Mouse (Mus musculus) fibroblast of lung, adult 2 months (primary cell): ENCODE results near the gene Gm20458.
A peak's percentile ranks its signal among the peaks of the same experiment; 100 is the strongest.

ENCODE experiments used
- DNase-seq: peaks from one replicate; pipeline ENCODE4 v3.0.0-alpha.2; 2011; ENCODE audit warnings: low read depth

The Gm20458 gene

DNA sequence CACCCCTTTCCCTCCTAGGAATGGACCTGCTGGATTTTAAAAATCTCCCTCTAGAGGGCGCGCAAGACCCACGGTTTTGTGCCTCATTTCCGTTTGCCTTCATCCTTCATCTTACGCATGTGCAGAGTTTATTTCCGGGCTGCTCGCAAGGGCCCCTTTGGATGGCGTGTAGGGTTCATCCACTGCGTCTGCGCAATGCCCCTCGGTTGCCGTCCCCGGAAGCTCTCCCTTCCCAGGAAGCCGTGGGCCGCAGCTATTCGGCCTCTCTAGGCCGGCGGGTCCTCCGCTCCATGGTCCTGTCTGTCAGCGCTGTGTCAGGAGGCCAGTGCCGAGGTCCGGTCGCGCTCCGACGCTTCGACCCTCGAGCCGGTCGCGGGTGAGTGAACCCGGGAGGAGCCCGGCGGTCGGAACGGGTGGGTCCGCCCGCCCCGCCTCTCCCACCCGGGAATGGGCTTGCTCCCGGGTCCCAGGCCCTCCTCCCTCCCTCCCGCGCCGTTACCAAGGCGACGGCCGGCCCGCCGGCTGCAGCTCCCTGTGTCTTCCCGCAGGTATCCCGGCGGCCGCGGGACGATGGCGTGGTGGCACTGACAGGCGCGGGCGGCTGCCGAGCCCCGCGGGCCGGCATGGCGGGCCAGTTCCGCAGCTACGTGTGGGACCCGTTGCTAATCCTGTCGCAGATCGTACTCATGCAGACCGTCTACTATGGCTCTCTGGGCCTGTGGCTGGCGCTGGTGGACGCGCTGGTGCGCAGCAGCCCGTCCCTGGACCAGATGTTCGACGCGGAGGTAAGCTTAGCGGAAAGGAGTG, at the start of gene Gm20458:
Gene Gm20458 (plus strand): TSS at position 223 of the 807 bp plus-strand sequence.
- DNase-seq, result peak; percentile 92

DNA sequence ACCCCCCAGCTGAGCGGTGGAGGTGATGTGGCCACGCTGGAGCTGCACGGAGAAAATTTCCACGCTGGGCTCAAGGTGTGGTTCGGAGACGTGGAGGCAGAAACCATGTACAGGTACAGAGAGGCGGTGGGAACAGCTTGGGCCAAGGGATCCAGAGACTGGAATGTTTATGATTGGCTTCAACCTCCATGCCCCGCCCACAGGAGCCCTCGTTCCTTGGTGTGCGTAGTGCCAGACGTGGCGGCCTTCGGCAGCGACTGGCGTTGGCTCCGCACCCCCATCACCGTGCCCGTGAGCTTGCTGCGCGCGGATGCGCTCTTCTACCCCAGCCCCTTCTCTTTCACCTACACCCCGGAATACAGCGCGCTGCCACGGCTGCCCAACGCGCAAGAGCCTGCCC, 46.6 kb upstream of the Gm20458 start:
- DNase-seq, result no peak

DNA sequence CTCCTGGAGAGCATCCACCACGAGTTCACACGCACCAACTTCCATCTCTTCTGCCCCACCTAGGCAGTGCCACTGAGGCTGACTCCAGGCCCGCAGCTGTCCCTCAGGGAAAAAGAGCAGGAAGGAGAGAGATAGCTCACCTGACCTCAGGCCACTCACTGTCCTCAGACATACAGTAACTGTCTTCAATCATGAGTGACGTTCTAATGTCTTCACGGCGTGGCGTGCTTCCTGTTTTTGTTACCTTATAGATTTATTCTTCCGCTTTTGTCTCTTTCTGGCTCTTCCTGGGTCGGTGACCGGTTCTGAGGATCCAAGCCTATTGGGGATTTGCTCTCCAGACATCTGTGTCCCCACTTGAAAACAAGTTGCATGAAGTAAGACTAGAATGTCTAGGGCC, 46.2 kb upstream of the Gm20458 start:
- DNase-seq, result no peak

DNA sequence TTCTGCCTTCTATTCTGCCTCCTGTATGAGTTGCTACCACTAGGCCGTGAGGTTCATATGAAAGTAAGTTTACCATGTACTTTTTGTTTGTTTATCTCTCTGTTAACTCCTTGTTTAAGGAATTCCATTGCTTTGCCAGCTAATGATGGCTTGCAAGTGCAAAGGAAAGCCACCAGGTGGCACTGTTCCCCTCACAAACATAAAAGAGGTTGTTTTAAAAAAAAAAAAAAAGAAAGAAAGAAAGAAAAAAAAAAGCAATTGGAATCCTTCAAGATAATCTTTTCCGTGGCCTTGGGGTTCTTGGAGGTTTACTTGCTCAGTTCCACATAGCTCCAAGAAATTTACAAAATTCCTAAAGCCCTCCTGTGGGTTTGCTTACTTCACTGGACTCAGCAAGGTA, 43.6 kb upstream of the Gm20458 start:
- no peak for DNase-seq

DNA sequence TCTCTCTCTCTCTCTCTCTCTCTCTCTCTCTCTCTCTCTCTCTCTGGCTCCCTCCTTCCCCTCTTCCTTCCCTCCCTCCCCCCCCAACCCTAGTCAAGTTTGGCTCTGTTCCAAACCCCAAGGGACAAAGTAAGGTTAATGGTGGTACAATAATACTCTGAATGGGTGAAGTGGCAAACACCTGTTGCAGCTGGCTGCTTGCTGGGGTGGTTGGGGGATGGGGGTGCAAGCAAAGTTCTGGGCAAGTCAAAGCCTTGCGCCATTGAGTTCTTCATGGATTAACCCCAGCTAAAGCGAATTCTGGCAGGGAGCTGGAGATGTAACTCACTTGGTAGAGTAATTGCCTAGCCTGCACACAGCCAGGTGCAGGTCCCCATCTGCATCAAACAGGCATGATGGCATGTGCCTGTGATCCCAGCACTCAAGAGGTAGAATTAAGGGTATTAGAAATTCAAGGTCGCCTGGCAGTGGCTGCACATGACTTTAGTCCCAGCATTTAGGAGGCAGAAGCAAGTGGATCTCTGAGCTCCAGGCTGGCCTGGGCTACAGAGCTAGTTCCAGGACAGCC, 42.4 kb upstream of the Gm20458 start:
- no peak for DNase-seq

DNA sequence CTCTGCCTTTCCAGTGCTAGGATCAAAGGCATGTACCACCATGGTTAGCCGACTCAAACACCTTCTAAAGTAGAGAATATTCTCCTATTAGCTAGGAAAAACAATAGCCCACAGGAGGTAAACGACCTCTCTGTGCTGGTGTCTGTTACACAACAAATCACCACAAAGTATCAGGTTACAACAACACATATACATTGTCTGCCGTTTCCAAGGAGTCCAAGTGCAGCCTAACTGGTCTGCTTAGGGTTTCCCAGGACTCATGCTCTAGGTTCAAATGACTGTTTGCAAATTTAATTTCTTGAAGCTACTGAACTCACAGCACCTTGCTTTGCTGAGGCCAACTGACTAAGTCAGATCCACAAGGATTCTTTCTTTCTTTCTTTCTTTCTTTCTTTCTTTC, 41.3 kb upstream of the Gm20458 start:
- no peak for DNase-seq

DNA sequence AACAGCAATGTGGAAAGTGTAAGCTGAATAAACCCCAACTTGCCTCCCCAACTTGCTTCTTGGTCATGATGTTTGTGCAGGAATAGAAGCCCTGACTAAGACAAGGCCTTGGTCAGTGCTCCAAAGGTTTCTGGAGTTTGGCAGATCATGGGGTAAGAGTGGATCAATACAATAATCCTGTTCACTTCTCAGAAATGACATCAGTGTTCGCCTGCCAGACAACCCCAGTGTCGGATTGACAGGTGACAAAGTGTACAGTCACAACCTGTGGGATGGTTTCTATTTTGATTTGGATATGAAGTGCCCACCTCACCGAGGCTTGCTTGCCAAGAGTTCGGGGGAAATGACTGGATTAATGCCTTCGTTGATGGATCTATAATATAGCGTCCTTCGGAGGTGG, 39.5 kb upstream of the Gm20458 start:
- no peak for DNase-seq

DNA sequence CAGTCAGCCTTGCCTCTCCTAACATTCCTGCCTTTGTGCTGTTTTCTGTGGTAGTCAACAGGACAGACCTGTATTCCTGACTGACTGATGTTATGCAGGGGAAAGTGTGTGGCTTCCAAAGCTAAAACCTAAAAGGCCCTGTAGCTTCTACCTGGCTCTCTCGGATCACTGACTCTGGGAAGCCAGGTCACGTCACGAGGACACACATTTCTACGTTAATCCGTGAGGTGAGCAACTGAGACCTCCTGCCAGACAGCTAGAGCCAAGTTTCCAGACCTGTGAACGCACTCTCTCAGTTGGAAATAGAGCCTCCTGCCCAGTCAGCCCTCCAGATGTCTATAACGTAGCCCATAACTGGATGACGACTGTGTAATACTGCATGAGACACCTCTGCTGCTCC, 38.8 kb upstream of the Gm20458 start:
- no peak for DNase-seq

DNA sequence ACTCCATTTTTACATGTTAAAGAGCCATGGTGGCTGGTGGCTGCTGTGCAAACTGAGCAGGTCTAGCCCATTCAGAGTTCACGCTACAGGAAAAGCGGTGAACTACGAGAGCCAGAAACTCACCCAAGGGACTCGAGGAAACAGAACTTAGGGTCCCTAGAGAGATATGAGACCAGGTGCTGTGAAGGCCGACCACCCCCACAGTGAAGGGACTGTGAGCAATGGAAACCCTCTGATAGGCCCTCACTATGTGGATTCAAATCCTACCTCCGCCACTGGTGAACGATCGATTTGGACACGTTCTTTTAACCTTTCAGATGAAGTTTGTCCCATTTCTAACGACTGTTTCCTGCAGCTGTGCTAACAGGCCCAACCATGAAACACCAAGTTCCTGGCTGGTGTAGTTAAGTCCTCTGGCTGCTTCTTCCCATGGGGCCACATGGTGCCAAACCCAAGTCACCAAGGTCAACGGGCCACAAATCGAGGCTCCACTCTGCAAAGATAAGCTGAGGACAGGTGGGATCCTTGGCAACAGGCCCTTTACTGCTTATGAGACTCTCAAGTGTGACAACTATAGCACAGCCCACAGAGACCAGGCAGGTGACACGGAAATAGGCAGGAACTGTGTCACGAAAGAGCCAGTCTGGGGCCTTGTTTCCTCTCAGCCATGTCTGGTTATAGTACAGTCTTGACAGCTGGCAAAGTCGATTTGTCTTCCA, 37.9 kb upstream of the Gm20458 start:
- no peak for DNase-seq

DNA sequence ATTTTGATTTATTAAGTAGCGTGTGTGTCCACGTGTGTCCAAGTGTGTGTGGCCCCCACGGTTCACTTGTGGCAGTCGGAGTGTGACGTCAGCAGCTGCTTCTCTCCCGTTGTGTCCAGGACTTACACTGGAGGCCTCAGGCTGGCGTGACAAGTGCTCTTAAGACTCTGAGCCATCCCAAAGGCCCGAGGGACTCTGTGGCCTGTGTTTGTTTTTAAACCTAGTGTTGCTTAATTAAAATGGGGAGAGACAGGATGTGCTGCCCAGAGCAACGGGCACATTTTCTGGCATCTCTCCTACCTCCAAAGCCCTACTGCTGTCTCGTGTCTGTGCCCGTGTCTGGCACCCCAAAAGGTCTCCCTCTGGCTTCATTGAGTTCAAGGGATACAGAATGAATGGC, 37.3 kb upstream of the Gm20458 start:
- no peak for DNase-seq

DNA sequence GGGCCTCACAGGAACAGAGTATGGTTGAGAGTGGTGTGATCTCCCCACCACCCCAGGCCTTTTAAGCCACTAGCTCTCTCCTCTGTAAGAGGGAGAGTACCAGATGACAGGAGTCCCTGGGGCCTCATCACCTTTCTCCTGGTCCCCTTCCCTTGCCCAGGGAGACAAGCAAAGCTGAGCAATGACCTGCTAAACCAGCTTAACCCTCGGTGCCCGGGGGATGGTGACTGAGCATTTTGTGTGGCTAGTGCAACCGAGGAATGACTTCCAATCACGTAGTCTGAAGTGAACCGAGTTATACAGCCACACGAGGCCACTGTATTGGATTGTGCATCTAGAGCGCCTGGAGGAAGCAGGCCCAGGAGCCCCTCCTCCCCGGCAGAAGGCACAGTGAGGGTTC, 36.4 kb upstream of the Gm20458 start:
- no peak for DNase-seq

DNA sequence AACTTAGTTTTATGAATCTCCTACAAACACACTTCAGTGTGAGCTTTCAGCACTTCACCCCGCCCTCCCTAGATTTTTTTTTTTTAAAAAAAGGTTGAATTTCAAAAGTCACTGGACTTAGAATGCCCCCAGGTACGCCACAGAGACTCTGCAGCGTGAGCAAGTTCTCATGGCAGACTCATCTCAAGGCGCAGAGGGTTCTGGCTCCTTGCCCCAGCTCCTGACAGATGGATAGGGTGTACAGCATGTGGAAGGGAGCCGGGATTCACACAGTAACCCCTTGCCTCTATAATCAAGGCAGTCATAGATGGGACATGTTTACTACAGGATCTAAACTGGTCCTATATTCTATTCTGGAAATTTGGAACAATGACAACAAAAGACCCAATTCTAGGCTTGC, 35.4 kb upstream of the Gm20458 start:
- DNase-seq, result no peak

DNA sequence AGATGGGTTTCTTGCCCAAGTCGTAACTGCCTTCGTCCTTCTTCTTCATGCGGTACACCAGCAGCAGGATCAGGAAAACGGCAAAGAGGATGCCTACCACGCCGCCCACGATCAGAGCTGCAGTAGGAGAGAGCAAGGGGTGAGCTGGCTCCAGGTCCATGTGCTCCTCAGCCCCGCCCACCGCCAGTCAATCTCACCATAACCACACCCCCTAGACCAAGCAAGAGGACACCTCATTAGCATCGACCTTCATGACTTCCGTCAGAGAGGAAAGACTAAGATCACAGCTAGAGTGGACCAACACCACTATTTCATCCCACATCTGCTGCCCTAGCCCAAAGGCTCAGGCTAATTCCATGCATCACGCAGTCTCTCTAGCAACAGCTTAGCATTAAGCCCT, 34.6 kb upstream of the Gm20458 start:
- DNase-seq, result no peak

DNA sequence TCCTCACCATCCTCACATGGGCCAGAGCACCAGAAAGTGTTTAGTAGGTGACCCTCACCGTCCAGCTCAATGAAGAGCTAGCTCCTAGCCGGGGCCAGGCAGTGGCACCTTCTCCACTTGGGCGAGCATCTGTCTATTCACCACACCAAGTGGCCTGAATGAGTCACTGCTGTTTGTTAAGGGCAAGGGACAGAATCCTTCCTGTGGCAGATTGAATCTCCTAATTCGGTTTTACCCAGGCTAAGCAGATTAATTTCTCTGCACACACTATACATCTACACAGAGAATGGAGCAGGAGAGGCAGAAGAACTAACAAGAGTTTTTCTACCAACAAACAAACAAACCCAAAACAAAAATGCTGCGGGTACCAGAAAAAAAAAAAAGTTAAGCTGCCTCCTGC, 33.8 kb upstream of the Gm20458 start:
- DNase-seq, result no peak

DNA sequence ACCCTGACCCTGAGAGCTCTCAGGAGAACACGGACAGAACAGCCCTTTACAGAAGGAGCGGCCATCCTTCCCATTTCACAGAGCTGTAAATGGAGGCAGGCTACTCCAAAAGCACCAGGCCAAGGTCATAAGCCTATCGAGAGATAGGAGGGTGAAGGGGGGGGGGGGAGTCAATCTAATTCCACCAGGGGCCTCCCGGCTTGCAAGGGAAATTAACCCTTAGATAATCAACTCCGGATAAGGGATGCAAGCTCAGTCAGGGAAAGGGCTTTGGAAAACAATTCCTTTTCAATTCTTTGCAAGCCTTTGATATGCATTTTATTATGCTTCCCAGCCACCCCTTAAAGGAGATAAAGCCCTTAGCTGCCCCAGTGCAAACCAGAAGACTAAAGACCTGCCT, 32.3 kb upstream of the Gm20458 start:
- DNase-seq, result no peak

DNA sequence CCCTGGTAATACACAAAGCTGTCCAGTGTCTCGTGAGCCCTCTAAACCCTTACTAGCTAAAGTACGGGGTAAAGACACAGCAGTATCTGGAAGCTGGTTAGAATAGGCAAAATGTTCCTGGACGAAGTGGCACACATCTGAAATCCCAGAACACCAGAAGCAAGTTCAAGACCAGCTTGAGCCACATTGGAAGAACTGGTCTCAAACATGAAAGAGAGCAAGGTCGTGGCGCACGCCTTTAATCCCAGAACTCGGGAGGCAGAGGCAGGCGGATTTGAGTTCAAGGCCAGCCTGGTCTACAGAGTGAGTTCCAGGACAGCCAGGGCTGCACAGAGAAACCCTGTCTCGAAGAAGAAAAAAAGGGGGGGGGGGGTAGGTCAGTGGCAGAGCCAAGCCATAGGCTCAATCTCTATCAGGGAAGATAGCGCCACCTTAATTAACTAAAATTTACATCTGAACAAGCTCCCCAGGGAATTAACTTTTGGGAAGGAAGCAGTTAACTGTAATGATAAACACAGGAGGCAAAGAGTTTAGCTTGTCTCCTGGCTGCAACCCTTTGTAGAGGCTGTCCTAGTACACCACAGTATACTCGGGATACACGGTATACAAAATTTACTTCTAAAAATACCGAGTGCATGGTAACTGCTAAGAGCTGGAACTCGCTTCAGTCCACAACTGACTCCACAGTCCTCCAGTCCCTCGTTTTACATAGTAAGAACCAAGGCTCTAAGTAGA, 30.7 kb upstream of the Gm20458 start:
- DNase-seq, result no peak

DNA sequence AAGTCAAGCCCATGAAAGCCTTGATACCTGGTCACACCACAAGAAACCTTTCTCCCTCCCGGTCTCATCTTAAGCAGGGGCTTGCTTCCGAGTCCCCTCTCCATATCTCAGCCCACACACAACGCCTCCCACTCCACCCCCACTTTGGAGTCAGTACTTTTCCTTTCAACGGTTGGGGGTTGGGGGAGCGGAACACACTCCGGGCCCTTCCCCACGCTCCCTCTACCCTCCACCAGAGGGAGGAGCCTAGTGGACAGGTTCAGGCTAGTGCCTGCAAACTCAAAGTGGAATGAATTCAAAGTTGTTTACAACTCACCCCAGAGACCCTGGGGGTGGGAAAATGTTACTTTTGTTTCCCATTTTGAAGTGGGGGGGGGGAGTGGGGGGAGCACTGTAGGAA, 30.1 kb upstream of the Gm20458 start:
- no peak for DNase-seq

DNA sequence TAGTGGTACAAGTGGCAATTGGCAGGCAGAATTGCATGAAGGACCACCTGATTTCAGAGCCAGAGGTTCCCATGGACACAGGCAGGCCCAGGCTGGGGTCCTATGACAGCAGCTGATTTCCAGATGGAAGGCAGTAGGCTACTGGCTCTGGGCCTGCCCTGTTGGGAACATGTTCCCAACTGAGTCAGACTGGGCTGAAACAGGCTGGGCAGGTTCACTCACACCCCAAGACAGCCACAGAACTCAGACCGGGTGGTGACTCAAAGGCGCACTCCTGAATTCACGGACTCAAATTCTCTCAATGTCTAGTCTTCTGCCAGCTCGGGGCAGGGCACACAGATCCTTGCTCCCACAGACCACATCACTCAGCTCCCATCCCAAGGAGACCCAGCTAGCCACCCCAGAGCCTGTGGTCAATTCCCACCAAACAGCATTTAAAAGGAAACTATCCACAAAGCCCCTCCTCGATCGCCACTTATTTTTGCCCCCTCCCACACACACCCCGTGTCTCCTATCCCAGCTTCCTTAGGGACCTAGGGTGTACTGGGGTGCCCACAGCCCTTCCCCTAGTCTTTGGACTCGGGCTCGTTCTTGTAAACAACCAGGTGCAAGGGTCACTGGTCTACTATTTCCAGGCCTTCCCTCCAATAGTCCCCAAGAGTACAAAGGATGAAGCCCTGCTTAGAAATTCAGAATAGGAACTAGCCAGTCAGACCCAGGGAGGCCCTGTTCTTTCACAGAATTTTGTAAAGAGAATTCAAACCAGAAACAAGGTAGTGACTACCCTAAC, 28.9 kb upstream of the Gm20458 start:
- peak; percentile 96 for DNase-seq

DNA sequence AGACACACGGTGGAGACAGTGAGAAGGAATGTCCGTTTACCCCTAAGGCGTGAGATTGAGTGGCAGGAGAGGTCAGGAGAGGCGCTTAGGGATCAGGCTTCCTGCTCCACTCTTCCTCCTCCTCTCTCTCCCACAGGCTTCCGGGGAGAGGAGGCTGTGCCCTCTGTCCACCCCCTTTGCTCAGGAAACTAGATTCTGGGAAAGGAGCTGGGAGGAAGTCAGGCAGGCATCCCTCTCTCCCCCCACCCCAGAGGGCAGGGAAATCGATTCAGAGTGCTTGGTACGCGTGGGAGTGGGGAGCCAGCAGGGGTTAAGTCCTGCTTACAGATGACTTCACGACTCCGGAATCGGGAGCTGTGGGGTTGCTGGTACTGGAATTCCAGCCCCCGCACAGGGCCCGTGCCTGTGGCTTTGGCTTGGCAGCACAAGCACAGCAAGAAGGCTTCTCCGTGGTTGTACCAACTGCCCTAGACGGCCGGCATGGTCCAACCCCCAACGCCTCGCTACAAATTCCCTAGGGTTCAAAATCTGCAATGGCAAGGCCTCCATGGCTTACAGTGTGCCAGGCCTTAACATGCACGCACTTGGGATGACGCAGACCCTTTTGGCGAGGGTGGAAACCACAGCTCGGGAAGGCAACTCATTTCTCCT, 28.1 kb upstream of the Gm20458 start:
- DNase-seq, result peak; percentile 99

DNA sequence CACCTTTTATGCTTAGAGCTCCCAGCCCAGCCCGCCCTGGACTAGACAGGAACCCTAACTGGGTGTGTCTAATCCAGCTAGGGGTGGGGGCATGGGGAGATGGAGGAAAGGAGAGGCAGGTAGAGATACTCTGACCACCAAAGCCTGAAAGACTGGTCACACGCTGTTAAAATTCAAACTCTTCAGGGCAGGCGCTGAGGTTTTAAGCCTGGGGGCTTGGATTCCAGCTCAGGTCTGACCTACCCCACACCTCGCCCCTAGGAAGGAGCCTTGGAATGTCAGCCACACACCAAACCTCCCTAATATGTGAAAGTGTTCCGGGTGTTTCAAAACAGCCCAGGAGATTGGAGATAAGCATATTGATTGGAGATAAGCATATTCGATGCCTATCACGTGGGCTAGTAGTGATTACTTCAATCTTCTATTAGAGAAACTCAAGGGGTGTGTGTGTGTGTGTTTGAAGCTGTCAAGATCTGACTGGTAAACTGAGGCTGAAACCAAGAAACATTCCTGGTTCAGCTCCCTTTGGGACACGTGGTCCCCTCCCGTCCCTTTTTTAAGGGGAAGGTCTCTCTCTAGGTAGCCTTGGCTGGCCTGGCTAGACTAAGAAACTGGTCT, 27.4 kb upstream of the Gm20458 start:
- no peak for DNase-seq

DNA sequence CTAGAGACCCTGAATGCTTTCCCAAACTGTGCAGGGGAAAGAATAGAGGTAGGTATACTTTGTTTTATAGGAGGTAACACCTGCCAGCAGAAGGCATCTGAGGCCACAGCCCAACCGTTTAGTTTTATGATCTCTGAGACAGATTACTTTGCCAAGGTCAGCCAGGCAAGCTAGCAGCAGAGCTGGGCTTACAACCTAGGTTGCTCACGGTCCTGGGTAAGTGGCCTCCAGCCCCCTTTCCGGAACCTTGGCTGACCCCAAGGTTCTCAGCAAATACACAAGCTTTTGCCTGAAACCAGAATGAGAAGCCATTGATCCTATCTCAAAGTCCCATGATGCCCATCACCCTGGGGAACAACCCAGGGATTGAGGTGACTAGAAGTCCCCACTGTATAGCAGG, 26.1 kb upstream of the Gm20458 start:
- DNase-seq, result no peak
